Comparison of ENCODE assay signal across 10 mouse cellular contexts in genomic region chr3:37748002-37748733, GRCm38 (mm10). TPM values are rescaled to one million over a fixed set of nuclear protein-coding genes. Genes with fewer than 3 reads are reported as not detected.
DNase-seq lines count a peak whose midpoint lies in the region; ATAC-seq lines count a peak whose summit lies in the region.
"Had no signal": no experiment of that assay in that cellular context is flagged by ENCODE, and none has a peak within 500 bp of the region (broad histone marks: within the 10 kb centered on the region; RNA-seq: fewer than 3 reads in every experiment).

No protein-coding gene starts in this region.

- DNase-seq in heart, postnatal 10 days, result no peak
- peak; percentile 81 for DNase-seq in brain, adult 2 months (ENCODE audit: low read depth, low spot score)
- DNase-seq in lung, postnatal 4 days, result peak; percentile 58 to 60
- DNase-seq in adrenal gland, postnatal 4 days (ENCODE audit: low spot score in 2 of 2), result no peak
- DNase-seq in heart, adult 11 months, result no peak

- no peaks in the 10 kb centered on the region for H3K9me3 ChIP-seq in heart, embryonic 15.5 days (replicated peaks)
- no peaks in the 10 kb centered on the region for H3K9me3 ChIP-seq in kidney, embryonic 16.5 days (ENCODE audit: low read length)
- no peaks in the 10 kb centered on the region for H3K9me3 ChIP-seq in hindbrain, embryonic 13.5 days

- H3K27me3 ChIP-seq in heart, embryonic 15.5 days, result no peaks in the 10 kb centered on the region
- H3K27me3 ChIP-seq in kidney, embryonic 16.5 days (ENCODE audit: insufficient read depth, low read length), result no peaks in the 10 kb centered on the region
- H3K27me3 ChIP-seq in hindbrain, embryonic 13.5 days, result no peaks in the 10 kb centered on the region
- H3K27me3 ChIP-seq: CH12.LX had no signal

- H3K27ac ChIP-seq in heart, embryonic 15.5 days, result peak overlapping the region; percentile 34; the same call in 1 of the 2 replicates
- peak overlapping the region; percentile 51 for H3K27ac ChIP-seq in kidney, embryonic 16.5 days (ENCODE audit: low read length)
- H3K27ac ChIP-seq in hindbrain, embryonic 13.5 days, result no peak overlapping the region

- H3K4me2 ChIP-seq in heart, embryonic 15.5 days, result no peak overlapping the region
- no peak overlapping the region for H3K4me2 ChIP-seq in kidney, embryonic 16.5 days (replicated peaks; ENCODE audit: low read depth, low read length)
- no peak overlapping the region for H3K4me2 ChIP-seq in hindbrain, embryonic 13.5 days

- ATAC-seq in heart, embryonic 15.5 days (replicated peaks; ENCODE audit: insufficient number of reproducible peaks, insufficient read depth, low FRiP score, low read depth), result no peak
- ATAC-seq in kidney, embryonic 16.5 days (ENCODE audit: low FRiP score, low TSS enrichment), result peak; percentile 86
- no peak for ATAC-seq in hindbrain, embryonic 13.5 days (ENCODE audit: low FRiP score)

- H3K4me1 ChIP-seq in heart, embryonic 15.5 days (replicated peaks), result 0 out of 2 replicates have a peak, but pooled peaks cover 5% of the 10 kb centered on the region
- H3K4me1 ChIP-seq in kidney, embryonic 16.5 days (ENCODE audit: insufficient read depth, low read length), result no peaks in the 10 kb centered on the region
- H3K4me1 ChIP-seq in hindbrain, embryonic 13.5 days (replicated peaks), result no peaks in the 10 kb centered on the region

- no peak overlapping the region for H3K9ac ChIP-seq in heart, embryonic 15.5 days
- no peak overlapping the region for H3K9ac ChIP-seq in kidney, embryonic 16.5 days (replicated peaks; ENCODE audit: low read length)
- H3K9ac ChIP-seq in hindbrain, embryonic 13.5 days, result no peak overlapping the region

- WGBS in heart, embryonic 15.5 days, result 77% methylated on average over 16 of the region's 16 CpGs
- 77% methylated on average over 16 of the region's 16 CpGs for WGBS in kidney, embryonic 16.5 days
- WGBS in hindbrain, embryonic 13.5 days, result 86% methylated on average over 16 of the region's 16 CpGs

- H3K36me3 ChIP-seq in heart, embryonic 15.5 days, result no peaks in the 10 kb centered on the region
- no peaks in the 10 kb centered on the region for H3K36me3 ChIP-seq in kidney, embryonic 16.5 days (ENCODE audit: insufficient read depth, low read length)
- H3K36me3 ChIP-seq in hindbrain, embryonic 13.5 days, result no peaks in the 10 kb centered on the region

- H3K4me3 ChIP-seq in heart, embryonic 15.5 days, result no peak overlapping the region
- H3K4me3 ChIP-seq in kidney, embryonic 16.5 days (ENCODE audit: low read length), result no peak overlapping the region
- no peak overlapping the region for H3K4me3 ChIP-seq in hindbrain, embryonic 13.5 days
- H3K4me3 ChIP-seq: erythroblast, embryonic 14.5 days had no signal

- intact Hi-C loops in heart, postnatal 10 days (cut with DNase I), result no loop called here

RNA-seq across cellular contexts. Expression of gene Gm5148, which starts 23.9 kb away (rescaled TPM):
- polyA plus RNA-seq in heart, embryonic 15.5 days (2015; fragmentation: Nextera tagmentation; extraction: Ambion mirVana), result 3.0 and 3.2 TPM in 2 replicates
- total RNA-seq in heart, postnatal 10 days (2021), result under 1 TPM in 1 of 2 experiments, not detected in 1; 0.38 TPM
- 7.5 and 9.6 TPM in 2 replicates for polyA plus RNA-seq in kidney, embryonic 16.5 days (2015; fragmentation: Nextera tagmentation; extraction: Ambion mirVana)
- total RNA-seq in adrenal gland, postnatal 4 days (2021), result 1 to 10 TPM in 1 of 2 experiments, under 1 TPM in 1; 0.40 to 1.1 TPM
- polyA plus RNA-seq in hindbrain, embryonic 13.5 days (2015; fragmentation: Nextera tagmentation; extraction: Ambion mirVana), result 8.5 and 10.7 TPM in 2 replicates

Comparison
In these comparisons a context has a peak if more than half of its experiments do, and no peak if none do; other contexts are left out.
1. DNase-seq: peak in brain, adult 2 months (single experiment) and lung, postnatal 4 days (2 of 2); none in heart, postnatal 10 days (0 of 2), adrenal gland, postnatal 4 days (0 of 2) and heart, adult 11 months (single experiment).